Comparison of ENCODE assay signal across 9 mouse cellular contexts in the genomic region with DNA sequence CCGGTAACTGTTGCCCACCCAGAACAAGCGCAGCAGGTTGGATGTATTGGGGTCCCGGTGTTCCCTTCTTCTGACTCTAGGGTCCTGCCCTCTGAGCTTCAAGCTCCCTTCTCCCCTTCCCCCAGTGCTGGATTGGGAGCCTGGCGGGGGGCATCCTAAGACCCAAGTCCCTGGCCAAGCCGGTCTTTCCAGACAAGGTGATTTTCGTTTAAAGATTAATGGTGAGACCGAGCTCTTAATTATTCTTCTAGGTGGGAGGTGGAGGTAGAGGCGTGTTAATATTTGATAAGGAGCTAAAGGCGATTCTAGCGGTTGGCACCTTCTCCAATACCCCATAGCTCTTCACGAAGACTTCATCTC. TPM values are rescaled to one million over a fixed set of nuclear protein-coding genes. Genes with fewer than 3 reads are reported as not detected.
A peak's percentile ranks its signal among the peaks of the same experiment; 100 is the strongest.
DNase-seq lines count a peak whose midpoint lies in the region; ATAC-seq lines count a peak whose summit lies in the region.
"Had no signal": no experiment of that assay in that cellular context is flagged by ENCODE, and none has a peak within 500 bp of the region (broad histone marks: within the 10 kb centered on the region; RNA-seq: fewer than 3 reads in every experiment).

No protein-coding gene starts in this region.

- H3K4me3 ChIP-seq in heart, embryonic 13.5 days: peak overlapping the region; percentile 41
- no peak overlapping the region for H3K4me3 ChIP-seq in embryonic facial prominence, embryonic 11.5 days (ENCODE audit: low read depth, low read length)
- H3K4me3 ChIP-seq in intestine, embryonic 14.5 days (ENCODE audit: low read depth, low read length): peak overlapping the region; percentile 22; the same call in 1 of the 2 replicates
- peak overlapping the region; percentile 29 for H3K4me3 ChIP-seq in liver, embryonic 13.5 days (replicated peaks)

- peaks cover 49% of the 10 kb centered on the region for H3K27me3 ChIP-seq in heart, embryonic 13.5 days (replicated peaks)
- H3K27me3 ChIP-seq in embryonic facial prominence, embryonic 11.5 days (ENCODE audit: control insufficient read depth, insufficient read depth, low read length): peaks cover 31% of the 10 kb centered on the region
- H3K27me3 ChIP-seq in intestine, embryonic 14.5 days (replicated peaks; ENCODE audit: control insufficient read depth, insufficient read depth, low read length): peaks cover 41% of the 10 kb centered on the region
- H3K27me3 ChIP-seq in liver, embryonic 13.5 days: peaks cover 62% of the 10 kb centered on the region

- no peak for DNase-seq in heart, postnatal 36 days
- DNase-seq in embryonic facial prominence, embryonic 11.5 days (ENCODE audit: low spot score): no peak
- no peak for DNase-seq in intestine, embryonic 14.5 days (ENCODE audit: low spot score)
- no peak for DNase-seq in liver, embryonic 13.5 days
- no peak for DNase-seq in Muller cell, postnatal 12 days (ENCODE audit: inconsistent ontology term)
- no peak for DNase-seq in left cerebral cortex, postnatal 14 days (ENCODE audit: low spot score in 2 of 2)
- no peak for DNase-seq in gastrocnemius, postnatal 25 days
- DNase-seq: spleen, adult 18-20 months had no signal

- peaks cover 29% of the 10 kb centered on the region for H3K4me1 ChIP-seq in heart, embryonic 13.5 days
- peaks cover 3% of the 10 kb centered on the region; the same call in 1 of the 2 replicates for H3K4me1 ChIP-seq in embryonic facial prominence, embryonic 11.5 days (ENCODE audit: control insufficient read depth, insufficient read depth, low read length)
- H3K4me1 ChIP-seq in intestine, embryonic 14.5 days (replicated peaks; ENCODE audit: control insufficient read depth, insufficient read depth, low read length): peaks cover 11% of the 10 kb centered on the region; the same call in 1 of the 2 replicates
- H3K4me1 ChIP-seq in liver, embryonic 13.5 days (replicated peaks): peaks cover 13% of the 10 kb centered on the region; the same call in 1 of the 2 replicates

- H3K9ac ChIP-seq in heart, embryonic 13.5 days: no peak overlapping the region
- no peak overlapping the region for H3K9ac ChIP-seq in embryonic facial prominence, embryonic 11.5 days (replicated peaks; ENCODE audit: low read length)
- H3K9ac ChIP-seq in intestine, embryonic 14.5 days (ENCODE audit: low read length): no peak overlapping the region
- H3K9ac ChIP-seq in liver, embryonic 13.5 days: no peak overlapping the region

- 3% methylated on average over 11 of the region's 11 CpGs for WGBS in heart, embryonic 13.5 days
- WGBS in embryonic facial prominence, embryonic 11.5 days: under 1% methylated on average over 11 of the region's 11 CpGs
- WGBS in intestine, embryonic 14.5 days: 4% methylated on average over 11 of the region's 11 CpGs
- WGBS in liver, embryonic 13.5 days (ENCODE audit: insufficient replicate concordance): 5% methylated on average over 11 of the region's 11 CpGs

- peak overlapping the region; percentile 66 for H3K4me2 ChIP-seq in heart, embryonic 13.5 days
- H3K4me2 ChIP-seq in embryonic facial prominence, embryonic 11.5 days (ENCODE audit: low read depth, low read length): peak overlapping the region; percentile 42; the same call in 1 of the 2 replicates
- H3K4me2 ChIP-seq in intestine, embryonic 14.5 days (ENCODE audit: low read length): peak overlapping the region; percentile 42
- peak overlapping the region; percentile 44 for H3K4me2 ChIP-seq in liver, embryonic 13.5 days

- ATAC-seq in heart, embryonic 13.5 days (ENCODE audit: extremely low read depth, insufficient number of reproducible peaks, low FRiP score, low TSS enrichment): no peak
- ATAC-seq in embryonic facial prominence, embryonic 11.5 days (replicated peaks; ENCODE audit: insufficient number of reproducible peaks, low FRiP score, low TSS enrichment, low read depth): no peak
- no peak for ATAC-seq in intestine, embryonic 14.5 days (replicated peaks; ENCODE audit: low FRiP score, low TSS enrichment, low read depth)
- ATAC-seq in liver, embryonic 13.5 days (ENCODE audit: low read depth): no peak

- H3K27ac ChIP-seq in heart, embryonic 13.5 days (replicated peaks): no peak overlapping the region
- no peak overlapping the region for H3K27ac ChIP-seq in embryonic facial prominence, embryonic 11.5 days (replicated peaks; ENCODE audit: low read depth, low read length)
- no peak overlapping the region for H3K27ac ChIP-seq in intestine, embryonic 14.5 days (ENCODE audit: low read depth)
- H3K27ac ChIP-seq in liver, embryonic 13.5 days: no peak overlapping the region

- intact Hi-C loops in heart, postnatal 36 days (cut with DNase I): no loop called here
- intact Hi-C loops in left cerebral cortex, postnatal 14 days (cut with DNase I): no loop called here

- no peaks in the 10 kb centered on the region for H3K36me3 ChIP-seq in heart, embryonic 13.5 days
- no peaks in the 10 kb centered on the region for H3K36me3 ChIP-seq in embryonic facial prominence, embryonic 11.5 days (replicated peaks; ENCODE audit: control insufficient read depth, insufficient read depth, low read depth, low read length)
- no peaks in the 10 kb centered on the region for H3K36me3 ChIP-seq in intestine, embryonic 14.5 days (ENCODE audit: control insufficient read depth, insufficient read depth, low read length)
- H3K36me3 ChIP-seq in liver, embryonic 13.5 days: no peaks in the 10 kb centered on the region

- no peaks in the 10 kb centered on the region for H3K9me3 ChIP-seq in heart, embryonic 13.5 days
- no peaks in the 10 kb centered on the region for H3K9me3 ChIP-seq in embryonic facial prominence, embryonic 11.5 days (replicated peaks; ENCODE audit: control insufficient read depth, low read length)
- H3K9me3 ChIP-seq in intestine, embryonic 14.5 days (ENCODE audit: control insufficient read depth, low read length): no peaks in the 10 kb centered on the region
- H3K9me3 ChIP-seq in liver, embryonic 13.5 days (replicated peaks): no peaks in the 10 kb centered on the region

RNA-seq across cellular contexts. Expression of gene Car4, which starts 0.7 kb away (rescaled TPM):
- 2.5 and 3.0 TPM in 2 replicates for polyA plus RNA-seq in heart, embryonic 13.5 days (2015; fragmentation: Nextera tagmentation; extraction: Ambion mirVana)
- 10 to 100 TPM; 36.6 to 67.0 TPM for total RNA-seq in heart, postnatal 36 days (2021)
- polyA plus RNA-seq in embryonic facial prominence, embryonic 11.5 days (2014; fragmentation: Nextera tagmentation; extraction: Ambion mirVana): 1.6 and 2.0 TPM in 2 replicates
- polyA plus RNA-seq in intestine, embryonic 14.5 days (2014; fragmentation: Nextera tagmentation; extraction: Ambion mirVana): 0.24 and 0.99 TPM in 2 replicates
- 0.97 and 1.3 TPM in 2 replicates for polyA plus RNA-seq in liver, embryonic 13.5 days (2015; fragmentation: Nextera tagmentation; extraction: Ambion mirVana)
- total RNA-seq in left cerebral cortex, postnatal 14 days (2021): 10 to 100 TPM; 75.6 to 99.5 TPM
- 10 to 100 TPM; 10.2 to 13.5 TPM for total RNA-seq in gastrocnemius, postnatal 25 days (2021)

RNA-seq across cellular contexts. Expression of gene Znhit3, which starts 42.1 kb away (rescaled TPM):
- 38.6 and 46.0 TPM in 2 replicates for polyA plus RNA-seq in heart, embryonic 13.5 days (2015; fragmentation: Nextera tagmentation; extraction: Ambion mirVana)
- total RNA-seq in heart, postnatal 36 days (2021): 10 to 100 TPM in 1 of 2 experiments, 1 to 10 TPM in 1; 8.8 to 10.5 TPM
- 67.9 and 77.0 TPM in 2 replicates for polyA plus RNA-seq in embryonic facial prominence, embryonic 11.5 days (2014; fragmentation: Nextera tagmentation; extraction: Ambion mirVana)
- polyA plus RNA-seq in intestine, embryonic 14.5 days (2014; fragmentation: Nextera tagmentation; extraction: Ambion mirVana): 65.9 and 67.6 TPM in 2 replicates
- polyA plus RNA-seq in liver, embryonic 13.5 days (2015; fragmentation: Nextera tagmentation; extraction: Ambion mirVana): 53.5 and 54.9 TPM in 2 replicates
- total RNA-seq in left cerebral cortex, postnatal 14 days (2021): 10 to 100 TPM; 28.0 to 34.8 TPM
- 10 to 100 TPM in 1 of 2 experiments, 1 to 10 TPM in 1; 9.6 to 10.2 TPM for total RNA-seq in gastrocnemius, postnatal 25 days (2021)
